Mouse (Mus musculus) lung, postnatal 0 days (tissue): ENCODE data around the gene Stat3. TPM values are rescaled to one million over a fixed set of nuclear protein-coding genes. Genes with fewer than 3 reads are reported as not detected.

ENCODE experiments used
- ATAC-seq: fragments of 200-750 bp; cut with Nextera tagmentation; 2 replicates; pipeline ENCODE4 v1.8.0; 2017; ENCODE audit warnings: moderate library complexity
- DNase-seq: peaks from one replicate; pipeline ENCODE4 v3.0.0-alpha.2; 2016; ENCODE audit warnings: low spot score
- H3K27ac ChIP-seq: fragments of 300-500 bp; sonication (generic); 2 replicates; pipeline ENCODE4 v1.5.1; 2014; ENCODE audit warnings: antibody characterized with exemption, mild to moderate bottlenecking, low read length, mixed read lengths
- H3K27me3 ChIP-seq: fragments of 300-500 bp; sonication (generic); replicated peaks from 2 replicates; pipeline ENCODE4 v1.6.1; 2014; ENCODE audit warnings: low read length, mixed read lengths; ENCODE audit not compliant: insufficient read depth
- H3K36me3 ChIP-seq: fragments of 300-500 bp; sonication (generic); 2 replicates; pipeline ENCODE4 v1.6.1; 2014; ENCODE audit warnings: low read length, mixed read lengths; ENCODE audit not compliant: insufficient read depth
- H3K4me1 ChIP-seq: fragments of 300-500 bp; sonication (generic); 2 replicates; pipeline ENCODE4 v1.6.1; 2014; ENCODE audit warnings: antibody characterized with exemption, low read depth, low read length, mixed read lengths; ENCODE audit not compliant: insufficient read depth
- H3K4me2 ChIP-seq: fragments of 300-500 bp; sonication (generic); replicated peaks from 2 replicates; pipeline ENCODE4 v1.6.1; 2014; ENCODE audit warnings: low read depth, mild to moderate bottlenecking, low read length, moderate library complexity, mixed read lengths
- H3K4me3 ChIP-seq: fragments of 300-500 bp; sonication (generic); 2 replicates; pipeline ENCODE4 v1.5.1; 2014; ENCODE audit warnings: low read depth, low read length
- H3K9ac ChIP-seq: fragments of 300-500 bp; sonication (generic); replicated peaks from 2 replicates; pipeline ENCODE4 v1.6.1; 2014; ENCODE audit warnings: low read depth, mild to moderate bottlenecking
- H3K9me3 ChIP-seq: fragments of 300-500 bp; sonication (generic); 2 replicates; pipeline ENCODE4 v1.6.1; 2016; ENCODE audit warnings: low read length, mixed read lengths
- CTCF ChIP-seq: IDR thresholded peaks from 2 replicates; pipeline ENCODE4 v1.5.1; 2016; ENCODE audit warnings: antibody characterized with exemption, mild to moderate bottlenecking
- EP300 ChIP-seq: IDR thresholded peaks from 2 replicates; pipeline ENCODE4 v1.6.1; 2016; ENCODE audit warnings: antibody characterized with exemption, mild to moderate bottlenecking, control low read depth
- WGBS: fragments of 180-500 bp; shearing (Covaris S2); extraction: QIAGEN DNeasy Blood & Tissue Kit; methylation state at CpG from one replicate; pipeline ENCODE4 v1.1.7; 2014; 5-methylcytosine and 5-hydroxymethylcytosine counted together
- polyA plus RNA-seq: library from polyadenylated mRNA; unstranded; fragments of >200 nt; fragmentation: Nextera tagmentation; extraction: Ambion mirVana; gene quantifications from 2 replicates; pipeline ENCODE4 v1.2.1, GENCODE M21; 2015

Gene Stat3
- polyA plus RNA-seq, 1 experiment from 2014 or later: 100 TPM

GRCm38 (mm10) chr11:100971455-100971854 lies 32.1 kb upstream of the Stat3 start:
- ATAC-seq (no peak), DNase-seq (no peak)
- Histone ChIP-seq H3K4me2 (peak overlapping the region; percentile 80), H3K4me3 (0 out of 2 replicates have a peak overlapping the region, but pooled peaks have one; percentile 88), H3K9me3 (no peaks in the 10 kb centered on the region), H3K4me1 (peaks cover 9% of the 10 kb centered on the region), H3K36me3 (no peaks in the 10 kb centered on the region), H3K9ac (no peak overlapping the region), H3K27ac (peak overlapping the region; percentile 99), H3K27me3 (no peaks in the 10 kb centered on the region)
- TF ChIP-seq CTCF: no peak
- no peak for TF ChIP-seq EP300
- 57% methylated on average over 10 of the region's 10 CpGs for WGBS

GRCm38 (mm10) chr11:100970557-100970937 lies 31.2 kb upstream of the Stat3 start, which contains the start of gene Cavin1:
Cavin1 (minus strand) TSS chr11:100970887.
- DNase-seq (peak; percentile 98), ATAC-seq (peak; percentile 94)
- under 1% methylated on average over 20 of the region's 20 CpGs for WGBS
- Histone ChIP-seq H3K4me3 (peak within 1 kb of the TSS; percentile 88), H3K4me2 (peak within 1 kb of the TSS; percentile 80), H3K36me3 (no peaks in the 10 kb centered on the region), H3K9ac (peak within 1 kb of the TSS; percentile 97), H3K9me3 (no peaks in the 10 kb centered on the region), H3K4me1 (peaks cover 16% of the 10 kb centered on the region), H3K27ac (peak within 1 kb of the TSS; percentile 99), H3K27me3 (no peaks in the 10 kb centered on the region)
- TF ChIP-seq EP300: peak; percentile 83
- TF ChIP-seq CTCF: peak; percentile 34; the same call in 1 of the 2 replicates

- H3K36me3 ChIP-seq: no peaks in the 10 kb centered on the region
- peaks cover 22% of the 10 kb centered on the region for H3K4me1 ChIP-seq
- peak; percentile 27 for TF ChIP-seq CTCF
- peak; percentile 27; the same call in 1 of the 2 replicates for TF ChIP-seq EP300
- 1% methylated on average over 65 of the region's 65 CpGs for WGBS
- DNase-seq (peak; percentile 98), ATAC-seq (peak; percentile 70)
- peak overlapping the region; percentile 88 for H3K4me3 ChIP-seq
- H3K9ac ChIP-seq: peak overlapping the region; percentile 97
- H3K4me2 ChIP-seq: peak overlapping the region; percentile 80
- no peaks in the 10 kb centered on the region for H3K27me3 ChIP-seq
- peak overlapping the region; percentile 99 for H3K27ac ChIP-seq
- no peaks in the 10 kb centered on the region for H3K9me3 ChIP-seq
Observed at GRCm38 (mm10) chr11:100969744-100970556, 30.6 kb upstream of the Stat3 start.

GRCm38 (mm10) chr11:100969189-100969743 lies 29.9 kb upstream of the Stat3 start:
- Histone ChIP-seq H3K9me3 (no peaks in the 10 kb centered on the region), H3K36me3 (no peaks in the 10 kb centered on the region), H3K4me3 (peak overlapping the region; percentile 88), H3K27ac (peak overlapping the region; percentile 99), H3K9ac (peak overlapping the region; percentile 97), H3K4me2 (peak overlapping the region; percentile 80), H3K4me1 (peaks cover 22% of the 10 kb centered on the region), H3K27me3 (no peaks in the 10 kb centered on the region)
- TF ChIP-seq CTCF (no peak), EP300 (no peak)
- WGBS: 0% methylated on average over 32 of the region's 35 CpGs
- ATAC-seq (no peak), DNase-seq (peak; percentile 55)

- 35% methylated on average over 5 of the region's 5 CpGs for WGBS
- no peak for ATAC-seq
Observed at GRCm38 (mm10) chr11:100968501-100968900, 29.2 kb upstream of the Stat3 start.

GRCm38 (mm10) chr11:100967881-100968420 lies 28.6 kb upstream of the Stat3 start:
- WGBS: 40% methylated on average over 5 of the region's 5 CpGs
- H3K4me2 ChIP-seq: peak overlapping the region; percentile 80
- H3K9me3 ChIP-seq: no peaks in the 10 kb centered on the region
- TF ChIP-seq EP300 (no peak), CTCF (no peak)
- no peaks in the 10 kb centered on the region for H3K27me3 ChIP-seq
- H3K4me1 ChIP-seq: peaks cover 35% of the 10 kb centered on the region
- ATAC-seq (no peak), DNase-seq (no peak)
- peak overlapping the region; percentile 99 for H3K27ac ChIP-seq
- H3K9ac ChIP-seq: peak overlapping the region; percentile 97
- H3K36me3 ChIP-seq: no peaks in the 10 kb centered on the region
- H3K4me3 ChIP-seq: peak overlapping the region; percentile 88

More at GRCm38 (mm10) chr11:100968501-100968900, 29.2 kb upstream of the Stat3 start:
- no peaks in the 10 kb centered on the region for H3K9me3 ChIP-seq
- no peak for DNase-seq
- H3K36me3 ChIP-seq: no peaks in the 10 kb centered on the region
- H3K4me1 ChIP-seq: peaks cover 29% of the 10 kb centered on the region
- peak overlapping the region; percentile 99 for H3K27ac ChIP-seq
- H3K4me2 ChIP-seq: peak overlapping the region; percentile 80
- TF ChIP-seq CTCF: no peak
- TF ChIP-seq EP300: no peak
- no peaks in the 10 kb centered on the region for H3K27me3 ChIP-seq
- H3K9ac ChIP-seq: peak overlapping the region; percentile 97
- peak overlapping the region; percentile 88 for H3K4me3 ChIP-seq
